Mouse (Mus musculus) mature B cell (primary cell): ENCODE measurements around the gene Ror2.

Source experiments
- in situ Hi-C: fragments of 300-500 bp; cut with MboI; formaldehyde crosslinking; loops from 2 replicates; pipeline ENCODE4 v1.14.3; 2019

Ror2 gene

GRCm38 (mm10) chr13:53067949-53068348, 218.0 kb downstream of the Ror2 start:
- in situ Hi-C loops: no loop called here

- in situ Hi-C loops: no loop called here
These were observed 220.8 kb downstream of the Ror2 start for GRCm38 (mm10) chr13:53065122-53065521.

- in situ Hi-C loops: no loop called here
These were observed 221.2 kb downstream of the Ror2 start for GRCm38 (mm10) chr13:53064681-53065080.
